Mouse (Mus musculus) brain, embryonic 14.5 days (tissue): ENCODE data around the gene Osbpl7.

ENCODE experiments used
- CTCF ChIP-seq: fragments of 200-500 bp; IDR thresholded peaks from 2 replicates; pipeline ENCODE4 v1.5.1; 2012; ENCODE audit warnings: inconsistent platforms, mild to moderate bottlenecking, moderate library complexity, borderline replicate concordance; ENCODE audit not compliant: insufficient read depth, insufficient read length; ENCODE audit errors: extremely low read depth
- POLR2A ChIP-seq: fragments of 200-500 bp; IDR thresholded peaks from 2 replicates; pipeline ENCODE4 v1.6.1; 2012; ENCODE audit warnings: mild to moderate bottlenecking, inconsistent platforms, borderline replicate concordance; ENCODE audit not compliant: poor library complexity, insufficient read depth, insufficient read length, severe bottlenecking; ENCODE audit errors: extremely low read depth

DNA sequence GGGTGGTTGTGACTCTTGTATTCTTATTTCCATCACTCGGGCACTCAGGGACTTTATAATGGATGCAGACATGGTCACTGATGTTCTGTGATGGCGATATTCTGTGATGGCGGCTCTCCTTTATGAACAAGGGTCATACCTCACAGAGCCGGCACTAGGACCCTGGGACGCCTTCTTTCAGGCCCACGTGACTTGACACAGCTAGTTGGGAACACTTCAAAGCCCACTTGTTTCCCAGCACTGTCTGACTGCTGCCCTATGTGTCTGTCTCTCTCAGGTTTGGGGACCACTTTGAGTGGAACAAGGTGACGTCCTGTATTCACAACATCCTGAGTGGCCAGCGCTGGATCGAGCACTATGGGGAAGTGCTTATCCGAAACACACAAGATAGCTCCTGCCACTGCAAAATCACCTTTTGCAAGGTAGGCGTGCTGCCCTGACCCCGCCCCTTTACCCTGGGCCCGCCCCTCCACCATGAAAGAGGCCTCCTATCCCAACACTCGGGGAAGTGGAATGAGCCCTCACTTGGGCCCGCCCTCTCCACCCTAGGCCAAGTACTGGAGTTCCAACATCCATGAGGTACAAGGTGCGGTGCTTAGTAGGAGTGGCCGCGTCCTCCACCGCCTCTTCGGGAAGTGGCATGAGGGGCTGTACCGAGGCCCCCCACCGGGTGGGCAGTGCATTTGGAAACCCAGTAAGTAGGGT lies 16.4 kb downstream of the Osbpl7 start:
- no peak for TF ChIP-seq CTCF
- no peak for TF ChIP-seq POLR2A
